Mouse (Mus musculus) cerebellum, postnatal 25 days (tissue): ENCODE data around the gene Slc9a3.

Source experiments
- DNase-seq, 2 experiments: peaks; one replicate each; pipeline ENCODE4 v3.0.0; 2021; ENCODE audit warnings: mixed read lengths in 2 of 2

Slc9a3 gene

GRCm38 (mm10) chr13:74121141-74121602 is at the start of gene Slc9a3:
Gene Slc9a3, plus strand, starts transcription at chr13:74121457.
- DNase-seq = peak; percentile 25 to 31

DNA sequence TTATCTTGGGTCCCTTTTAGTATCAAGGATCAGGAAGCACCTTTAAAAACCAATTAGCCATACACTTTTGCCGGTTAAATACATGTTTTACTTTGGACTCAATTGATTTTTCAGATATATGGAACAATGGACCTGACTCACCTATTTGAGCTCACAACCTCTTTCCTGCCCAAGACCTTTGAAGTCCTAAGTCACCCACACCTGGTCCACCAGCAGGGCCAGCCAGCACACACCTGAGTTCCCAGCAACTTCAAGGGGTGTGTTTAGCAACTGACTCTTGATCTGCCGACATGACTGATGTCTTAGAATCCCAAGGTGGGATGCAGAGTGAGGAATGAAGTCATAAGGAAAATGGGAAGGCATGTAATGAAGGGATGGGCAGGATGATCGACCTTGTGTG is 49.5 kb upstream of the Slc9a3 start:
- no peak for DNase-seq

- no peak for DNase-seq
These were observed 47.9 kb upstream of the Slc9a3 start for GRCm38 (mm10) chr13:74073369-74073768.

GRCm38 (mm10) chr13:74090265-74090664 is 31.0 kb upstream of the Slc9a3 start:
- DNase-seq = no peak

- no peak for DNase-seq
These were observed 25.3 kb upstream of the Slc9a3 start for GRCm38 (mm10) chr13:74095936-74096335.

GRCm38 (mm10) chr13:74096715-74097363 is 24.4 kb upstream of the Slc9a3 start:
- DNase-seq = peak; percentile 55 to 81

- DNase-seq = no peak
These were observed 22.3 kb upstream of the Slc9a3 start for GRCm38 (mm10) chr13:74098913-74099312.

DNA sequence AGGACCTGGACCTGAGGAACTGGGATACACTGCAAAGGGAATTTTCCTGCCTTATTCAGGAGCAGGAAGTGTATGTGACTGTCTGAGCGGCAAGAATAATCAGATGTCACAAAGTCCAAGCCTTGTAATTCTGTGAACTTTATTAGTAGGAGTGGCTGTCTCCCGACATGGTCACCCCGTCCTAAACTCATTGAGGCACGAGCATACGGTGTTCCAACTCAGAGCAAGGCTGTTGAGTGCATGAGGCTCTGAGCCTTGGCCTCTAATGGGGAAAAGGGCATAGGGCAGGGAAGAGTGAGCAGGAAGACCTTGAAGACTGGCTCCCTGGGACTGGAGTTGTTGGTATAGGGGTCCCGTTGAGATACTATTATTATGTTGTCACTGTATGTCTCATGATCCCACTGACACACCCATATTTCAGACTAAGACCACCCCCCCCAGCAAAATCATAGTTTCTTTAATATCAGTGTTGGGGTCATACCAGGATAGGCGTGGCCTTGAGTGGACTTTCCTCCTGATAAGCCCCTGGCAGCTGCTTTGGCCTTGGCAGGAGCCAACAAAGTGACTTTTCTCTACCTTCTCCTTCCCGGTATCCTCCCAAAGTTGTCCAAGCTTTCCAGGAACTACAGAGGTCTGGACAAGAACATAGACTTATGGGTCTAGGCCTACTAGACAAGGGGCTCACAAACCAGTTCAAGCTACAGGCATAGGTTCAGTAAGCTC is 19.0 kb upstream of the Slc9a3 start:
- no peak for DNase-seq

DNA sequence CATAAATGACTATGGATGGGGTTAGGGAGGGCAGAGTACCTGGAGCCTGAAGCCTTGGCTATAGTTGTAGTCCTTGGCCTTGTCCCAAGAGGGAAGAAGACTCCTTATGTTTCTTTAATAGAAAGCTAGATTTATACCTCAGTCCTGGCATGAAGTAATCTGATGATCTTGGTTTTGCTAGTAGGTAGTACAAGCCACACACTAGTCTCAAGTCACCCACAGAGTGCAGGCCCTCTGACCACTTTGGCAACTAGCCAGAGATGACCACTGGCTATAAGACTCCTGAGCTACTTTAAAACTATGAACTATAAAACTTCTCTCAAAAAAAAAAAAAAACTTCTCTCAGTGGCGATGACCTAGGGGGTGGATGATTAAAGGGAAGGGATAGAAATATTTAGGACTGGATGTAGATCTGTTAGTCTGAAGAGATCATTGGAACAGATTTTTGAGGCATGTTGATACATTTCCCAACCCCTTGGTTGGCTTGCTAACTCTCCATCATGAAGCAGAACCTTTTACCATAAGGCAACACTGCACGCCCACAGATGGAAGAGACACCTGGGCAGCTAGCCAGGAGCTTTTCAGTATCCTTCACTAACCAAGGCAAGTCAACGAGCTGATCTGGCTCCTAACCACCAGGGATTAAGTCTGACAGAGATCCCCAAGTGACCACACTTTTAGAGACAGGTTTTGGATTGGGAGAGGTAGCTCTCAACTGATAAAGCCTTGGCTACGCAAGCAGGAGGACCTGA is 18.2 kb upstream of the Slc9a3 start:
- peak; percentile 72 to 83 for DNase-seq

GRCm38 (mm10) chr13:74104417-74104816 is 16.8 kb upstream of the Slc9a3 start:
- peak in 1 of 2 experiments; percentile 24 for DNase-seq

- no peak for DNase-seq
These were observed 13.8 kb upstream of the Slc9a3 start for GRCm38 (mm10) chr13:74107410-74107809.

DNA sequence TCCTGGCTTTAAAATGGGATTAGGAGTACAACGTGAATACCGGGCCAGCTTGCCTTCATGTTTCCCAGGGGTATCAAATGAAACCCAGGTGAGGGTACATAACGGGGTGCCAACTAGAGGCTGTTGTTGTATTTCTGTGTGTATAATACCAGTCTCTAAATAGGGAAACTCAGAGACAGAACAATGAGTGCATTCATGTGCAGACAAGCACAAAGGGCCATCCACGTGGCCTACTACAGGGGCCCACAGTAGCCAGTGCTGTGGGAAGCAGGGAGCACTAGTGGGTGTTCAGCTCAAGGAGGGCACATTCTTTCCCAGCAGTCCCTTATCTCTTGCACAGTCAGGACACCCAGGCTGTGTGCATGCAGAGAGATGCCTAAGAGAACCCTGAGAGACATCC is 8.7 kb upstream of the Slc9a3 start:
- DNase-seq = no peak

DNA sequence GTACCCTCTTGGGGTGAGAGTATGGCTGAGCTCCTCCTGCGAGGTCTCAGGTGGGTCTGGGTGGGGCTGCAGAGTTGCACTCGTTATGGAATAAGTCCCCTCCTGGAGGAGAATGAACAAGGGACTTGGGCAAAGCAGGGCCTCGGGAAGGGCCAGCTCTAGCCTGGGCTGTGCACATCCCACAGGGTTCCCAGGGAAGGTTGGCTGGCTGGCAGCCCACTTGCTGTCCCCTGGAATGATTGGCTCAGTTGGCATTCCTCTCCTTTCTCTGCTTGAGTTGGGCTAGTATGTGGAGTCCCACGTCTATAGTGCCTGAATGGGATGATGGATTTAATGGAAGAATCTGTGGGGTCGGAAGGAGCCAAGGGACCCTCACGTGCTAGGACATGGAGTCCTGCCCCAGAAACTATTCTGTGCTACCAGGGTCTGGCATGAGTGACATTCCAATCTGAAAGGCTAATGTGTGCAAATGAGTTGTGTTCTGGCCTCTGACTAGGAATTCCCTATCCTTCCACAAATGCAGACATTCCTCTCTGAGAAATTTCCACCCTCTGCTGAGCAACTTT is 7.5 kb upstream of the Slc9a3 start:
- no peak for DNase-seq

DNA sequence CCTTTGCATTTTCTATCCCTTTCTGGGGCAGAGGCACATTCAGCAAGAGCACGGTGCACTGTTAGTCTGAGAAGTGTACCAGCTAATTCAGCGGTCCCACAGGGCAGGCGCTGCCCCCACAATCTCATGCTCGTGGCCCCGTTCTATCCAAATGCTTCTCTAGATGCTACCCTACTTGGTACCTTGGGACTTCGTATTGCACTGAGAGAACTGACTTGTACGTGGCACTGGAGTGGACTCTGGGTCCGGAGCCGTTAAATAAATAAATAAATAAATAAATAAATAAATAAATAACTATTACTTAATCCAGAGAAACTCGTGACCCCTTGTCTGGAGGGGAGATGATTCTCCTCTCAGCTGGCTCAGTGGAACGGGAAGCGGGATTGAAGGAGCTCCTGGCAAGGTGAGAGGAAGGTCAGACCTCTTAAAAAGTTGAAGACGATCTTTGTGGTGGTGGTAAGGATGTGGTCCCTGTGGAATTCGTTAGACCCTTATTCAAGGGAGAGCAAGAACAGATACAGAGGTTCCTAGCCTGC is 606 bp downstream of the Slc9a3 start:
- no peak for DNase-seq

GRCm38 (mm10) chr13:74122632-74123031 is 1.4 kb downstream of the Slc9a3 start:
- no peak for DNase-seq

DNA sequence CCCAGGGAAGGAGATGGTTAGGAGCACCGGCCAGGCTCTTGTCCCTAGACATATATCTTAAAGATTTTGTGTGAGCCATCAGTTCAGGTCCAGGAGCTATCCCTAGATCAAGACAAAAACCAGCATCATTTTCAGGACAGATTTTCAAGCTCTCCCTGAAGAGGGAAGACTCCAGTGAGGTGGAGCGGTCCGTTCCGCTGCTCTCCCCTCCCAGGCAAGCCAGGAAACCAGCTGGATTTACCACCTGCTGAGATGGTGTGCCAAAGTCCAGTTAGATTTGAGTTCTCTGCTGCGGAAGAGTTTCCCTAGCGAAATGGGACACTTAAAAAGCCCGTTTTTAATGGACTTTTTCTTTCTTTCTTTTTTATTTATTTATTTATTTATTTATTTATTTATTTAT is 6.3 kb downstream of the Slc9a3 start:
- DNase-seq = no peak

DNA sequence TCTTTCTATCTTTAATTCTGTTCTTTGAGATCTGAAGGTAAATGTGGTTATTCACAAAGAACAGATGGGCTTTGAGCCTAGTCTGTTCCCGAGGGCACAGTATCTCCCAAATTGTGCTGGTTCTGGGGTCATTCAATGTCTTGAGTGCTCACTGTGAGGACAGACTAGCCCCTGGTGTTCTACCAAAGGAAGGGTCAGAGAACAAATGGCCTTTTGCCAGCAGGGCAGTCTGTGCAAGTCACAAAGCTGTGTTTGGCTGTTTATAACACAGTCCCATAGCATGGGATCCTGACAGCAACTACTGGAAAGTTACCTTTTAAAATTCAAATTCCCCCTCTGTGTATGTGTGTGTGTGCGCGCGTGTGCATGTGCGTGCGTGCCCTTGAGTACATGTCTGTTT is 8.7 kb downstream of the Slc9a3 start:
- DNase-seq = no peak

DNA sequence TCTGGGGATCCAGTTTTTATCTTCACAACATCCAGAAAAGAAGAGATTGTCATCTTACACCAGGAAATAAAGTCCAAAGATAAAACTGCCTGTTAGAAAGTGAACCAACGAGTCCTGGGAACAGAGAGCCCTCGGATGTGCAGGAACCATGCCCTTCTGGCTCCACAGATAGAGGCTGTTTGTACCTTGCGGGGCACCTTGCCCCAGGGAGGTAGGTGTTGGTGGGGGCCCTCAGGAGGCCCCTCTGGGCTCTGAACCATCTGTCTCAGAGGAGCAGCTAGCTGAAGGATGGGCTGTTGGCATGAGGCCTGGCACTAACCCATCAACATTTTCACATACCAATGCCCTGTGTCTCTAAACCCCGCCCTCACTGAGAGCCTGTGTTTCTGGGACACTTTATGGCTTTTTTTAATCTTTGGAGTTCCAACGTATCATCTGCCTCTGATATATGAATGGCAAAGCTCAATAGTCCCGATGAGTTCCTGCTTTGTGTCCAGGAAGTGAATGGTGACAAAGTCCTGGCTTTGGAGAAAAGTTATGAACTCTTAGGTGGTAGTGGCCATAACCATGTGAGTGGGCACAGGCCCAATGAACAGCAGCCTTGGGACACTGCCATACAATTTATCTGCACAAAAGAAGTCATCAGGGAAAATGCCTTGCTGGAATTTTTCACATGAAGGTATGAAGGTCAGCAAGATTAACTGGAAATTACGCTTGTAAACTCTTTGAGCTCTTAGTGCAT is 17.8 kb downstream of the Slc9a3 start:
- DNase-seq = no peak

DNA sequence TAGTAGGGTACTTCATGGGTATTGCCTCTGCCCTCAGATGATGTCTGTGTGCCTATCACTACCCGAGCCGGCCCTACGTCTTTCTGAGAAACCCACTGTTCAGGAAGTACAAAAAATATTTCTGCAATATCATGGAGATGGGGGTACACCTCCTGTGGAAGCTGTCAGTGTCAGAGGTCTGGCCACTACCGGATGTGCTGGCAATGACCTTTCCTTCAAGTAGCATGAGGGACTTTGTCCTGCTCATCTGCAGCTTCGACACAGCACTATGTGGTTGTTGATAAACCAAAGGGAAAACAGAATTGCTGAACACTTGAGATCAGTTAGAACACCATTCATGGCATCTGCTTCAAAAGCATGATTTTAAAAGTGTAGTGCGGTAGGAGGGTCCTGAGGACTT is 19.5 kb downstream of the Slc9a3 start:
- no peak for DNase-seq

DNA sequence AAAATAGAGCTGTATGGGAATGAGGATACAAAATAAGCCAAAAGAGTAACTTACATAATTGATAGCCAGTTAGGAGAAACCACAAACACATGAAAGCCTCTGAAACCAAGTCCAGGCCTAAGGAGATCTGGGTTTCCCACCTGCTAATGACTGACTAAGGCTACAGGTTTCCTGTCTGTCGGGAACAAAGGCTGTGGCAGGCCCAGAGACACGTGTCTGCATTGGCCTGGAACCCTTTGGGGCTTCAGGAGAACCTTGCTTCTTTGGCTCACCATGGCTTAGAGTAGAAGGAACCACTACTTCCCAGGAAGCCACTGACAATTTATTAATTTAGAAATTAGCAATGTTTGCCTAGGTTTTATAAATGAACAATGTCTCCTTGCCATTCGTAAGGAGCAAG is 22.0 kb downstream of the Slc9a3 start:
- no peak for DNase-seq

- no peak for DNase-seq
These were observed 23.0 kb downstream of the Slc9a3 start for GRCm38 (mm10) chr13:74144120-74144884.
